Mouse (Mus musculus): Measurements from ENCODE around the gene Abcc8. TPM values are rescaled to one million over a fixed set of nuclear protein-coding genes. Genes with fewer than 3 reads are reported as not detected.

Abcc8 gene
- total RNA-seq, 2 experiments from 2014 or later: 53.4 to 61.5 TPM

- intact Hi-C loops (cut with DNase I): no loop called here
- DNase-seq: no peak
Measured at GRCm38 (mm10) chr7:46068831-46069230, 111.0 kb downstream of the Abcc8 start.

- intact Hi-C loops (cut with DNase I): no loop called here
- no peak for DNase-seq
Measured at GRCm38 (mm10) chr7:46063296-46063695, 116.5 kb downstream of the Abcc8 start.

GRCm38 (mm10) chr7:46061614-46062013 is 118.2 kb downstream of the Abcc8 start:
- no peak for DNase-seq
- intact Hi-C loops (cut with DNase I): no loop called here

GRCm38 (mm10) chr7:46060688-46061087 is 119.1 kb downstream of the Abcc8 start:
- intact Hi-C loops (cut with DNase I): no loop called here
- no peak for DNase-seq

- intact Hi-C loops (cut with DNase I): no loop called here
- DNase-seq: no peak
Measured at GRCm38 (mm10) chr7:46058882-46059281, 121.0 kb downstream of the Abcc8 start.

Other genes with a start within 250 kb of the Abcc8 start
- gene Abcc6, start 149.7 kb downstream of the Abcc8 start, total RNA-seq (2021): under 1 TPM; 0.05 TPM
- gene Nomo1, start 146.3 kb downstream of the Abcc8 start, total RNA-seq (2021): 10 to 100 TPM; 68.0 to 68.6 TPM
- gene Kcnj11, start 79.3 kb downstream of the Abcc8 start, total RNA-seq (2021): 10 to 100 TPM; 82.8 to 85.0 TPM
- 10 to 100 TPM; 10.7 to 12.8 TPM for gene Ush1c, start 58.5 kb upstream of the Abcc8 start, total RNA-seq (2021)
- not detected for gene Otog, start 61.0 kb upstream of the Abcc8 start, total RNA-seq (2021)
- not detected for gene Myod1, start 196.4 kb upstream of the Abcc8 start, total RNA-seq (2021)
- under 1 TPM; 0.05 TPM for gene Kcnc1, start 216.5 kb upstream of the Abcc8 start, total RNA-seq (2021)

All from heart, postnatal 14 days (tissue).